26 mouse cellular contexts compared by ENCODE assay signal in genomic region chr11:69778985-69779384, GRCm38 (mm10). TPM values are rescaled to one million over a fixed set of nuclear protein-coding genes. Genes with fewer than 3 reads are reported as not detected.
A peak's percentile ranks its signal among the peaks of the same experiment; 100 is the strongest.
DNase-seq lines count a peak whose midpoint lies in the region; ATAC-seq and TF ChIP-seq lines count a peak whose summit lies in the region.
"Had no signal": no experiment of that assay in that cellular context is flagged by ENCODE, and none has a peak within 500 bp of the region (broad histone marks: within the 10 kb centered on the region; RNA-seq: fewer than 3 reads in every experiment).

No protein-coding gene starts in this region.

- H3K4me2 ChIP-seq in heart, embryonic 13.5 days, result peak overlapping the region; percentile 20; the same call in 1 of the 2 replicates
- H3K4me2 ChIP-seq in heart, embryonic 11.5 days, result no peak overlapping the region
- no peak overlapping the region for H3K4me2 ChIP-seq in hindbrain, embryonic 13.5 days
- peak overlapping the region; percentile 9; the same call in 1 of the 2 replicates for H3K4me2 ChIP-seq in embryonic facial prominence, embryonic 13.5 days
- no peak overlapping the region for H3K4me2 ChIP-seq in stomach, postnatal 0 days (replicated peaks; ENCODE audit: low read depth)
- H3K4me2 ChIP-seq: limb, embryonic 15.5 days; liver, embryonic 15.5 days; lung, embryonic 15.5 days; midbrain, embryonic 13.5 days had no signal

- no peak for TF ChIP-seq CTCF in stomach, postnatal 0 days (IDR thresholded peaks at IDR 0.05; ENCODE audit: low read depth)

- peaks cover 37% of the 10 kb centered on the region for H3K4me1 ChIP-seq in heart, embryonic 13.5 days
- 0 out of 2 replicates have a peak, but pooled peaks cover 3% of the 10 kb centered on the region for H3K4me1 ChIP-seq in heart, embryonic 11.5 days (ENCODE audit: control insufficient read depth, insufficient read depth, low read length)
- peaks cover 22% of the 10 kb centered on the region for H3K4me1 ChIP-seq in hindbrain, embryonic 10.5 days (replicated peaks)
- H3K4me1 ChIP-seq in hindbrain, embryonic 13.5 days (replicated peaks), result peaks cover 17% of the 10 kb centered on the region
- peaks cover 20% of the 10 kb centered on the region for H3K4me1 ChIP-seq in embryonic facial prominence, embryonic 10.5 days
- H3K4me1 ChIP-seq in embryonic facial prominence, embryonic 13.5 days, result peaks cover 20% of the 10 kb centered on the region
- H3K4me1 ChIP-seq in stomach, postnatal 0 days (replicated peaks; ENCODE audit: control insufficient read depth, insufficient read depth), result no peaks in the 10 kb centered on the region
- H3K4me1 ChIP-seq: liver, embryonic 15.5 days had no signal

- H3K9ac ChIP-seq in heart, embryonic 13.5 days, result peak overlapping the region; percentile 21; the same call in 1 of the 2 replicates
- no peak overlapping the region for H3K9ac ChIP-seq in heart, embryonic 11.5 days (ENCODE audit: low read depth, low read length)
- no peak overlapping the region for H3K9ac ChIP-seq in hindbrain, embryonic 13.5 days
- H3K9ac ChIP-seq in embryonic facial prominence, embryonic 13.5 days, result no peak overlapping the region
- no peak overlapping the region for H3K9ac ChIP-seq in stomach, postnatal 0 days (ENCODE audit: low read length)
- H3K9ac ChIP-seq: limb, embryonic 15.5 days; liver, embryonic 15.5 days; lung, embryonic 15.5 days; midbrain, embryonic 13.5 days had no signal

- peaks cover 11% of the 10 kb centered on the region; the same call in 1 of the 2 replicates for H3K27me3 ChIP-seq in heart, embryonic 13.5 days (replicated peaks)
- peaks cover 16% of the 10 kb centered on the region for H3K27me3 ChIP-seq in heart, embryonic 11.5 days (ENCODE audit: control insufficient read depth, insufficient read depth, low read length)
- peaks cover 61% of the 10 kb centered on the region for H3K27me3 ChIP-seq in hindbrain, embryonic 10.5 days (ENCODE audit: insufficient read depth, poor library complexity, severe bottlenecking)
- peaks cover 23% of the 10 kb centered on the region for H3K27me3 ChIP-seq in hindbrain, embryonic 13.5 days
- H3K27me3 ChIP-seq in embryonic facial prominence, embryonic 10.5 days (replicated peaks; ENCODE audit: low read depth, poor library complexity, severe bottlenecking), result peaks cover 64% of the 10 kb centered on the region
- H3K27me3 ChIP-seq in embryonic facial prominence, embryonic 13.5 days, result peaks cover 23% of the 10 kb centered on the region; the same call in 1 of the 2 replicates
- H3K27me3 ChIP-seq in stomach, postnatal 0 days (ENCODE audit: control insufficient read depth, insufficient read depth, low read length), result no peaks in the 10 kb centered on the region
- H3K27me3 ChIP-seq: limb, embryonic 15.5 days; lung, embryonic 15.5 days had no signal

- TF ChIP-seq EP300 in stomach, postnatal 0 days (optimal IDR thresholded peaks at IDR 0.05), result no peak

- H3K36me3 ChIP-seq in heart, embryonic 13.5 days, result peaks cover 35% of the 10 kb centered on the region
- peaks cover 6% of the 10 kb centered on the region; the same call in 1 of the 2 replicates for H3K36me3 ChIP-seq in heart, embryonic 11.5 days (ENCODE audit: control insufficient read depth, insufficient read depth, low read length)
- H3K36me3 ChIP-seq in hindbrain, embryonic 10.5 days, result peaks cover 11% of the 10 kb centered on the region
- H3K36me3 ChIP-seq in hindbrain, embryonic 13.5 days, result peaks cover 33% of the 10 kb centered on the region
- H3K36me3 ChIP-seq in embryonic facial prominence, embryonic 10.5 days (replicated peaks), result peaks cover 15% of the 10 kb centered on the region; the same call in 1 of the 2 replicates
- peaks cover 37% of the 10 kb centered on the region for H3K36me3 ChIP-seq in embryonic facial prominence, embryonic 13.5 days
- no peaks in the 10 kb centered on the region; the same call in 1 of the 2 replicates for H3K36me3 ChIP-seq in stomach, postnatal 0 days (ENCODE audit: control insufficient read depth, insufficient read depth, low read length)
- H3K36me3 ChIP-seq: liver, embryonic 15.5 days had no signal

- no peak for ATAC-seq in heart, embryonic 13.5 days (ENCODE audit: extremely low read depth, insufficient number of reproducible peaks, low FRiP score, low TSS enrichment)
- ATAC-seq in heart, embryonic 11.5 days (replicated peaks; ENCODE audit: insufficient number of reproducible peaks, low FRiP score, low TSS enrichment), result no peak
- no peak for ATAC-seq in hindbrain, embryonic 13.5 days (ENCODE audit: low FRiP score)
- ATAC-seq in embryonic facial prominence, embryonic 13.5 days (ENCODE audit: insufficient number of reproducible peaks, insufficient read depth, low FRiP score, low TSS enrichment, low read depth), result 0 out of 2 replicates have a peak, but pooled peaks have one; percentile 4
- ATAC-seq in stomach, postnatal 0 days (ENCODE audit: low FRiP score, low TSS enrichment), result no peak
- ATAC-seq: CD4-positive, CD25-positive, alpha-beta regulatory T cell, adult 4 months; forebrain, embryonic 14.5 days; hindbrain, embryonic 16.5 days; midbrain, embryonic 13.5 days had no signal

- H3K4me3 ChIP-seq in heart, embryonic 13.5 days, result no peak overlapping the region
- H3K4me3 ChIP-seq in heart, embryonic 11.5 days (ENCODE audit: low read depth, low read length), result no peak overlapping the region
- no peak overlapping the region for H3K4me3 ChIP-seq in hindbrain, embryonic 10.5 days
- H3K4me3 ChIP-seq in hindbrain, embryonic 13.5 days, result no peak overlapping the region
- no peak overlapping the region for H3K4me3 ChIP-seq in embryonic facial prominence, embryonic 10.5 days
- H3K4me3 ChIP-seq in embryonic facial prominence, embryonic 13.5 days, result 0 out of 2 replicates have a peak overlapping the region, but pooled peaks have one; percentile 7
- H3K4me3 ChIP-seq in stomach, postnatal 0 days (ENCODE audit: low read depth, low read length), result no peak overlapping the region
- H3K4me3 ChIP-seq: limb, embryonic 15.5 days; liver, embryonic 15.5 days; lung, embryonic 15.5 days; megakaryocyte, embryonic 14.5 days; midbrain, embryonic 13.5 days had no signal

- DNase-seq in hindbrain, embryonic 10.5 days (ENCODE audit: low spot score), result no peak
- no peak for DNase-seq in embryonic facial prominence, embryonic 10.5 days (ENCODE audit: low spot score)
- DNase-seq in stomach, postnatal 0 days (ENCODE audit: low spot score), result no peak
- DNase-seq: adrenal gland, postnatal 14 days; cerebellum, adult 11 months; gastrocnemius, postnatal 14 days; kidney, adult 18-20 months; layer of hippocampus, postnatal 36 days; left cerebral cortex, postnatal 4 days; lung, postnatal 4 days; thymus, postnatal 14 days had no signal

- no peak overlapping the region for H3K27ac ChIP-seq in heart, embryonic 13.5 days (replicated peaks)
- H3K27ac ChIP-seq in heart, embryonic 11.5 days (ENCODE audit: low read depth, low read length), result no peak overlapping the region
- 0 out of 2 replicates have a peak overlapping the region, but pooled peaks have one; percentile 29 for H3K27ac ChIP-seq in hindbrain, embryonic 10.5 days
- no peak overlapping the region for H3K27ac ChIP-seq in hindbrain, embryonic 13.5 days
- H3K27ac ChIP-seq in embryonic facial prominence, embryonic 10.5 days (replicated peaks), result 0 out of 2 replicates have a peak overlapping the region, but pooled peaks have one; percentile 25
- H3K27ac ChIP-seq in embryonic facial prominence, embryonic 13.5 days, result no peak overlapping the region
- no peak overlapping the region for H3K27ac ChIP-seq in stomach, postnatal 0 days (replicated peaks)
- H3K27ac ChIP-seq: limb, embryonic 15.5 days; liver, embryonic 15.5 days; lung, embryonic 15.5 days; midbrain, embryonic 13.5 days had no signal

- 39% methylated on average over 7 of the region's 7 CpGs for WGBS in heart, embryonic 13.5 days
- 30% methylated on average over 7 of the region's 7 CpGs for WGBS in heart, embryonic 11.5 days (ENCODE audit: insufficient replicate concordance)
- WGBS in hindbrain, embryonic 10.5 days, result 45% methylated on average over 7 of the region's 7 CpGs
- 55% methylated on average over 7 of the region's 7 CpGs for WGBS in hindbrain, embryonic 13.5 days
- WGBS in embryonic facial prominence, embryonic 10.5 days, result 42% methylated on average over 7 of the region's 7 CpGs
- 44% methylated on average over 7 of the region's 7 CpGs for WGBS in embryonic facial prominence, embryonic 13.5 days
- 56% methylated on average over 7 of the region's 7 CpGs for WGBS in stomach, postnatal 0 days

- H3K9me3 ChIP-seq in heart, embryonic 13.5 days, result no peaks in the 10 kb centered on the region
- H3K9me3 ChIP-seq in heart, embryonic 11.5 days (replicated peaks; ENCODE audit: control insufficient read depth, low read length), result no peaks in the 10 kb centered on the region
- H3K9me3 ChIP-seq in hindbrain, embryonic 10.5 days, result no peaks in the 10 kb centered on the region
- no peaks in the 10 kb centered on the region for H3K9me3 ChIP-seq in hindbrain, embryonic 13.5 days
- no peaks in the 10 kb centered on the region for H3K9me3 ChIP-seq in embryonic facial prominence, embryonic 10.5 days
- H3K9me3 ChIP-seq in embryonic facial prominence, embryonic 13.5 days, result no peaks in the 10 kb centered on the region
- no peaks in the 10 kb centered on the region for H3K9me3 ChIP-seq in stomach, postnatal 0 days (ENCODE audit: control insufficient read depth, low read length)
- H3K9me3 ChIP-seq: limb, embryonic 15.5 days; liver, embryonic 15.5 days; lung, embryonic 15.5 days; megakaryocyte, embryonic 14.5 days; midbrain, embryonic 13.5 days had no signal

RNA-seq across cellular contexts. Expression of gene Zbtb4, which starts 13.3 kb away (rescaled TPM):
- 2.7 and 3.1 TPM in 2 replicates for polyA plus RNA-seq in heart, embryonic 13.5 days (2015; fragmentation: Nextera tagmentation; extraction: Ambion mirVana)
- 2.1 and 3.1 TPM in 2 replicates for polyA plus RNA-seq in heart, embryonic 11.5 days (2014; fragmentation: Nextera tagmentation; extraction: Ambion mirVana)
- polyA plus RNA-seq in hindbrain, embryonic 10.5 days (2016; fragmentation: Nextera tagmentation; extraction: Ambion mirVana), result 0.80 and 1.2 TPM in 2 replicates
- polyA plus RNA-seq in hindbrain, embryonic 13.5 days (2015; fragmentation: Nextera tagmentation; extraction: Ambion mirVana), result 3.2 TPM in 2 replicates
- polyA plus RNA-seq in embryonic facial prominence, embryonic 10.5 days (2016; fragmentation: Nextera tagmentation; extraction: Ambion mirVana), result 0.55 and 1.0 TPM in 2 replicates
- 3.5 and 4.8 TPM in 2 replicates for polyA plus RNA-seq in embryonic facial prominence, embryonic 13.5 days (2015; fragmentation: Nextera tagmentation; extraction: Ambion mirVana)
- 2.6 and 2.7 TPM in 2 replicates for polyA plus RNA-seq in stomach, postnatal 0 days (2015; fragmentation: Nextera tagmentation; extraction: Ambion mirVana)

RNA-seq across cellular contexts. Expression of gene Chrnb1, which starts 16.8 kb away (rescaled TPM):
- 6.8 and 7.9 TPM in 2 replicates for polyA plus RNA-seq in heart, embryonic 13.5 days (2015; fragmentation: Nextera tagmentation; extraction: Ambion mirVana)
- 3.7 and 4.5 TPM in 2 replicates for polyA plus RNA-seq in heart, embryonic 11.5 days (2014; fragmentation: Nextera tagmentation; extraction: Ambion mirVana)
- 1.6 and 2.2 TPM in 2 replicates for polyA plus RNA-seq in hindbrain, embryonic 10.5 days (2016; fragmentation: Nextera tagmentation; extraction: Ambion mirVana)
- 1.5 and 2.6 TPM in 2 replicates for polyA plus RNA-seq in hindbrain, embryonic 13.5 days (2015; fragmentation: Nextera tagmentation; extraction: Ambion mirVana)
- polyA plus RNA-seq in embryonic facial prominence, embryonic 10.5 days (2016; fragmentation: Nextera tagmentation; extraction: Ambion mirVana), result 1.4 and 2.3 TPM in 2 replicates
- polyA plus RNA-seq in embryonic facial prominence, embryonic 13.5 days (2015; fragmentation: Nextera tagmentation; extraction: Ambion mirVana), result 5.4 and 5.7 TPM in 2 replicates
- 4.3 and 5.0 TPM in 2 replicates for polyA plus RNA-seq in stomach, postnatal 0 days (2015; fragmentation: Nextera tagmentation; extraction: Ambion mirVana)

RNA-seq across cellular contexts. Expression of gene Slc35g3, which starts 17.2 kb away (rescaled TPM):
- 0.19 and 0.51 TPM in 2 replicates for polyA plus RNA-seq in heart, embryonic 13.5 days (2015; fragmentation: Nextera tagmentation; extraction: Ambion mirVana)
- polyA plus RNA-seq in heart, embryonic 11.5 days (2014; fragmentation: Nextera tagmentation; extraction: Ambion mirVana), result 0.10 TPM in 1 of 2 replicates, not detected in the other
- polyA plus RNA-seq in hindbrain, embryonic 10.5 days (2016; fragmentation: Nextera tagmentation; extraction: Ambion mirVana), result 0.50 TPM in 1 of 2 replicates, not detected in the other
- 0.35 and 0.87 TPM in 2 replicates for polyA plus RNA-seq in hindbrain, embryonic 13.5 days (2015; fragmentation: Nextera tagmentation; extraction: Ambion mirVana)
- polyA plus RNA-seq in embryonic facial prominence, embryonic 10.5 days (2016; fragmentation: Nextera tagmentation; extraction: Ambion mirVana), result 0.12 TPM in 1 of 2 replicates, not detected in the other
- not detected in 2 replicates for polyA plus RNA-seq in embryonic facial prominence, embryonic 13.5 days (2015; fragmentation: Nextera tagmentation; extraction: Ambion mirVana)
- 0.11 TPM in 1 of 2 replicates, not detected in the other for polyA plus RNA-seq in stomach, postnatal 0 days (2015; fragmentation: Nextera tagmentation; extraction: Ambion mirVana)
- polyA plus RNA-seq: CD4-positive, CD25-positive, alpha-beta regulatory T cell, adult 4 months; intestine, embryonic 14.5 days; liver, embryonic 15.5 days; neural tube, embryonic 14.5 days; stomach, embryonic 14.5 days had no signal

RNA-seq across cellular contexts. Expression of gene Polr2a, which starts 20.5 kb away (rescaled TPM):
- 16.1 and 19.1 TPM in 2 replicates for polyA plus RNA-seq in heart, embryonic 13.5 days (2015; fragmentation: Nextera tagmentation; extraction: Ambion mirVana)
- 29.0 and 36.7 TPM in 2 replicates for polyA plus RNA-seq in heart, embryonic 11.5 days (2014; fragmentation: Nextera tagmentation; extraction: Ambion mirVana)
- 31.1 and 37.9 TPM in 2 replicates for polyA plus RNA-seq in hindbrain, embryonic 10.5 days (2016; fragmentation: Nextera tagmentation; extraction: Ambion mirVana)
- 18.8 and 20.4 TPM in 2 replicates for polyA plus RNA-seq in hindbrain, embryonic 13.5 days (2015; fragmentation: Nextera tagmentation; extraction: Ambion mirVana)
- 31.3 and 34.9 TPM in 2 replicates for polyA plus RNA-seq in embryonic facial prominence, embryonic 10.5 days (2016; fragmentation: Nextera tagmentation; extraction: Ambion mirVana)
- polyA plus RNA-seq in embryonic facial prominence, embryonic 13.5 days (2015; fragmentation: Nextera tagmentation; extraction: Ambion mirVana), result 27.3 and 31.3 TPM in 2 replicates
- 7.9 and 9.0 TPM in 2 replicates for polyA plus RNA-seq in stomach, postnatal 0 days (2015; fragmentation: Nextera tagmentation; extraction: Ambion mirVana)

RNA-seq across cellular contexts. Expression of gene Fgf11, which starts 22.7 kb away (rescaled TPM):
- 2.0 and 2.3 TPM in 2 replicates for polyA plus RNA-seq in heart, embryonic 13.5 days (2015; fragmentation: Nextera tagmentation; extraction: Ambion mirVana)
- polyA plus RNA-seq in heart, embryonic 11.5 days (2014; fragmentation: Nextera tagmentation; extraction: Ambion mirVana), result 1.5 and 2.5 TPM in 2 replicates
- polyA plus RNA-seq in hindbrain, embryonic 10.5 days (2016; fragmentation: Nextera tagmentation; extraction: Ambion mirVana), result 0.76 and 1.8 TPM in 2 replicates
- polyA plus RNA-seq in hindbrain, embryonic 13.5 days (2015; fragmentation: Nextera tagmentation; extraction: Ambion mirVana), result 4.8 and 5.5 TPM in 2 replicates
- 0.91 and 0.93 TPM in 2 replicates for polyA plus RNA-seq in embryonic facial prominence, embryonic 10.5 days (2016; fragmentation: Nextera tagmentation; extraction: Ambion mirVana)
- polyA plus RNA-seq in embryonic facial prominence, embryonic 13.5 days (2015; fragmentation: Nextera tagmentation; extraction: Ambion mirVana), result 3.6 TPM in 2 replicates
- polyA plus RNA-seq in stomach, postnatal 0 days (2015; fragmentation: Nextera tagmentation; extraction: Ambion mirVana), result 0.67 and 0.90 TPM in 2 replicates
- polyA plus RNA-seq: CD4-positive, CD25-positive, alpha-beta regulatory T cell, adult 4 months had no signal

Comparison
In these comparisons a context has a peak if more than half of its experiments do, and no peak if none do; other contexts are left out.
1. H3K27ac ChIP-seq: peak in hindbrain, embryonic 10.5 days (single experiment) and embryonic facial prominence, embryonic 10.5 days (single experiment); none in heart, embryonic 13.5 days (single experiment), heart, embryonic 11.5 days (single experiment), hindbrain, embryonic 13.5 days (single experiment), embryonic facial prominence, embryonic 13.5 days (single experiment) and stomach, postnatal 0 days (single experiment).
2. H3K4me2 ChIP-seq: peak in heart, embryonic 13.5 days (single experiment) and embryonic facial prominence, embryonic 13.5 days (single experiment); none in heart, embryonic 11.5 days (single experiment), hindbrain, embryonic 13.5 days (single experiment) and stomach, postnatal 0 days (single experiment).